In the genomic region with DNA sequence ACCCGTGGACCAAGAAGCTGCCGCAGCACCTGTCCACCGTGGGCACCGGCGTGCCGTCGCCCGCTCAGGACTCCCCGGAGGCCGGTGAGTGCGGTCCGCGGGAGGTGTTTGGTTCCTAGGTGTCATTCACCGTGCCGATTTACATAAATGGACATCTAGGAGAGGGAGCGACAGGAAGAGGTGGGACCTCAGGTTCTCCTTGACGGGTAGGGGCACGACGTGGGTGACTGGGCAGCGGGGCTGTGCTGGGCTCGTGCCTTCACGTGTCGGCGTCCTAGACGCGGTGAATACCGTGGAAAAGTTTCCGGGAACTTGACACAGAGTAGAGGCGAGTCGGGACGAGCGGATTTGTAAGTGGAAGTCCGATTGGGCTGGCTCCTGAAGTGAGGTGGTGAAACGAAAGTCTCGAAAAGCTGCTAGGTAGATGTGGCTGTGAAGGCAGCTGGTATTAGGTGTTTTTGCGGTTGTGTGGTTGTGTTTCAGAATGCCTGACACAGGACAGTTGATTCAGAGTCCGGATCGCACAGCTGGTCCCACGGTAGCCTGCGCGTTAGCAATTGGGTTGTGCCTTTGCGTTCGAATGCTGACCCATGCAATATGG, we compare ENCODE assay signal across 8 mouse cellular contexts. TPM values are rescaled to one million over a fixed set of nuclear protein-coding genes. Genes with fewer than 3 reads are reported as not detected.
A peak's percentile ranks its signal among the peaks of the same experiment; 100 is the strongest.
DNase-seq lines count a peak whose midpoint lies in the region.

No protein-coding gene starts in this region.

- DNase-seq in MEL-GATA-1-ER (ENCODE audit: extremely low read depth, low read depth) = peak; percentile 59
- peak; percentile 52 for DNase-seq in forebrain, embryonic 10.5 days (ENCODE audit: extremely low spot score, low spot score)
- peak; percentile 74 to 81 for DNase-seq in heart, postnatal 10 days
- DNase-seq in kidney, postnatal 25 days = peak; percentile 72 to 90
- DNase-seq in lung, postnatal 10 days = peak; percentile 49
- peak; percentile 22 for DNase-seq in ovary, postnatal 10 days (ENCODE audit: low spot score)
- peak; percentile 34 to 60 for DNase-seq in urinary bladder, postnatal 4 days (ENCODE audit: low spot score in 2 of 2)

- H3K27ac ChIP-seq in brown adipose tissue, adult 24 weeks (replicated peaks; ENCODE audit: low read depth, low read length) = peak overlapping the region; percentile 21
- peak overlapping the region; percentile 86 for H3K27ac ChIP-seq in forebrain, embryonic 10.5 days

- H3K4me3 ChIP-seq in brown adipose tissue, adult 24 weeks (ENCODE audit: insufficient read depth, low read depth, low read length) = peak overlapping the region; percentile 93
- peak overlapping the region; percentile 78 for H3K4me3 ChIP-seq in forebrain, embryonic 10.5 days

- H3K4me1 ChIP-seq in brown adipose tissue, adult 24 weeks (ENCODE audit: control insufficient read depth, insufficient read depth, insufficient read length, low read length) = no peaks in the 10 kb centered on the region
- H3K4me1 ChIP-seq in forebrain, embryonic 10.5 days = peaks cover 27% of the 10 kb centered on the region

- no peaks in the 10 kb centered on the region for H3K36me3 ChIP-seq in forebrain, embryonic 10.5 days (replicated peaks)

- intact Hi-C loops in heart, postnatal 10 days (cut with DNase I) = loop anchor here (5.0 to 10.0 kb wide), 2 partner anchors 132 to 644 kb away; partner anchors contain the start of gene Pgrmc2

- whole genome bisulfite sequencing in forebrain, embryonic 10.5 days = 1% methylated on average over 43 of the region's 43 CpGs

- H3K27me3 ChIP-seq in forebrain, embryonic 10.5 days (ENCODE audit: poor library complexity, severe bottlenecking) = peaks cover 47% of the 10 kb centered on the region

- H3K9me3 ChIP-seq in forebrain, embryonic 10.5 days = no peaks in the 10 kb centered on the region

RNA-seq across cellular contexts. Expression of gene Larp1b, which starts 1.1 kb away (rescaled TPM):
- polyA plus RNA-seq in brown adipose tissue, adult 24 weeks (2012; ENCODE audit: insufficient read depth, insufficient read length, missing spikeins) = 44.0 and 45.0 TPM in 2 replicates
- polyA plus RNA-seq in forebrain, embryonic 10.5 days (2016; fragmentation: Nextera tagmentation; extraction: Ambion mirVana) = 1.5 and 2.0 TPM in 2 replicates
- total RNA-seq in heart, postnatal 10 days (2021) = 10 to 100 TPM; 56.0 to 58.3 TPM

RNA-seq across cellular contexts. Expression of gene 1700034I23Rik, which starts 48.4 kb away (rescaled TPM):
- polyA plus RNA-seq in brown adipose tissue, adult 24 weeks (2012; ENCODE audit: insufficient read depth, insufficient read length, missing spikeins) = not detected in 2 replicates
- 0.09 and 0.10 TPM in 2 replicates for polyA plus RNA-seq in forebrain, embryonic 10.5 days (2016; fragmentation: Nextera tagmentation; extraction: Ambion mirVana)
- total RNA-seq in heart, postnatal 10 days (2021) = not detected

Comparison
In these comparisons a context has a peak if more than half of its experiments do, and no peak if none do; other contexts are left out.
1. Peak in every context shown above with its lines: DNase-seq, H3K4me3 ChIP-seq and H3K27ac ChIP-seq.
2. DNase-seq: peak in every context shown above with its lines; median percentile 81 in kidney, postnatal 25 days; 78 in heart, postnatal 10 days; 59 in MEL-GATA-1-ER; 52 in forebrain, embryonic 10.5 days; 49 in lung, postnatal 10 days; 47 in urinary bladder, postnatal 4 days; 22 in ovary, postnatal 10 days.
3. RNA of gene Larp1b, which starts 1.1 kb away (polyA plus RNA-seq): 44.0 to 45.0 TPM in brown adipose tissue, adult 24 weeks; 1.5 to 2.0 TPM in forebrain, embryonic 10.5 days; every median in the first group is over 10 times any median in the second.